Mouse (Mus musculus) kidney, embryonic 14.5 days (tissue): Measurements from ENCODE around the gene Utrn. TPM values are rescaled to one million over a fixed set of nuclear protein-coding genes. Genes with fewer than 3 reads are reported as not detected.
A peak's percentile ranks its signal among the peaks of the same experiment; 100 is the strongest.

Source experiments
- ATAC-seq: fragments of 200-750 bp; cut with Nextera tagmentation; 2 replicates; pipeline ENCODE4 v1.8.0; 2017; ENCODE audit warnings: moderate number of reproducible peaks, mild to moderate bottlenecking, moderate TSS enrichment, moderate library complexity; ENCODE audit not compliant: low FRiP score, low TSS enrichment
- H3K27ac ChIP-seq: fragments of 300-500 bp; sonication (generic); 2 replicates; pipeline ENCODE4 v1.5.1; 2014; ENCODE audit warnings: low read depth, mild to moderate bottlenecking, low read length, moderate library complexity, mixed read lengths
- H3K27me3 ChIP-seq: fragments of 300-500 bp; sonication (generic); 2 replicates; pipeline ENCODE4 v1.6.1; 2014; ENCODE audit warnings: mild to moderate bottlenecking, low read length; ENCODE audit not compliant: control insufficient read depth, insufficient read depth
- H3K36me3 ChIP-seq: fragments of 300-500 bp; sonication (generic); 2 replicates; pipeline ENCODE4 v1.6.1; 2014; ENCODE audit warnings: low read length, mixed read lengths; ENCODE audit not compliant: control insufficient read depth, insufficient read depth
- H3K4me1 ChIP-seq: fragments of 300-500 bp; sonication (generic); 2 replicates; pipeline ENCODE4 v1.6.1; 2014; ENCODE audit warnings: low read length, mixed read lengths; ENCODE audit not compliant: control insufficient read depth, insufficient read depth
- H3K4me2 ChIP-seq: fragments of 300-500 bp; sonication (generic); replicated peaks from 2 replicates; pipeline ENCODE4 v1.6.1; 2014; ENCODE audit warnings: low read depth, mild to moderate bottlenecking, low read length
- H3K4me3 ChIP-seq: fragments of 300-500 bp; sonication (generic); 2 replicates; pipeline ENCODE4 v1.5.1; 2014; ENCODE audit warnings: mild to moderate bottlenecking, low read length
- H3K9ac ChIP-seq: fragments of 300-500 bp; sonication (generic); 2 replicates; pipeline ENCODE4 v1.6.1; 2014; ENCODE audit warnings: low read depth, mild to moderate bottlenecking, low read length, moderate library complexity
- H3K9me3 ChIP-seq: fragments of 300-500 bp; sonication (generic); 2 replicates; pipeline ENCODE4 v1.6.1; 2016; ENCODE audit warnings: low read length; ENCODE audit not compliant: control insufficient read depth
- WGBS: fragments of 180-500 bp; shearing (Covaris S2); extraction: QIAGEN DNeasy Blood & Tissue Kit; methylation state at CpG from one replicate; pipeline ENCODE4 v1.1.7; 2014; 5-methylcytosine and 5-hydroxymethylcytosine counted together
- polyA plus RNA-seq: library from polyadenylated mRNA; unstranded; fragments of >200 nt; fragmentation: Nextera tagmentation; extraction: Ambion mirVana; gene quantifications from 2 replicates; pipeline ENCODE4 v1.2.1, GENCODE M21; 2014

Gene Utrn
- polyA plus RNA-seq, 1 experiment from 2014 or later, result 91.4 TPM

- Histone ChIP-seq H3K4me2 (no peak overlapping the region), H3K36me3 (no peaks in the 10 kb centered on the region), H3K4me1 (no peaks in the 10 kb centered on the region), H3K9me3 (no peaks in the 10 kb centered on the region), H3K9ac (no peak overlapping the region), H3K27ac (no peak overlapping the region), H3K4me3 (no peak overlapping the region), H3K27me3 (no peaks in the 10 kb centered on the region)
- ATAC-seq, result no peak
- 95% methylated on average over 6 of the region's 6 CpGs for WGBS
Observed at GRCm38 (mm10) chr10:12817409-12817808, 51.8 kb downstream of the Utrn start.

DNA sequence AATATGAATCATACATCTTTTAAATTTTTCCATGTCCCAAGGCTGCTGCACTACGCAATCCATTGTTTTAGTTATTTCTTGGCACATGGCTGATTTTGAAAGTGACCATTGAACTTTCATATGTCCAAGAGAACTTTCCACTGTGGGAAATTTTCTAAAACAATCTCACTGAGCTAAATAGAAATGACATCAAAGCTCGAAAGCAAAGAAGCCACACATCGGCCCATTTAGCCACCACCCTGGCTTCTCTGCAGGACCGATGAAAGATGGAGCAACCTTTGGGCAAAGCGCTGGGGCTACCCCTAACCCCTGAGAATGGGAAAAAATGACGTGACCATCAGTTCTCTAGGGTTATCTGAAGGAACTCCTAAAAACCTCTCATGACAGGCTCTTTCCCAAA lies 52.6 kb downstream of the Utrn start:
- no peak for ATAC-seq
- Histone ChIP-seq H3K27me3 (no peaks in the 10 kb centered on the region), H3K4me2 (no peak overlapping the region), H3K27ac (no peak overlapping the region), H3K36me3 (no peaks in the 10 kb centered on the region), H3K4me1 (no peaks in the 10 kb centered on the region), H3K9me3 (no peaks in the 10 kb centered on the region), H3K4me3 (no peak overlapping the region), H3K9ac (no peak overlapping the region)
- WGBS, result 91% methylated on average over 6 of the region's 6 CpGs

DNA sequence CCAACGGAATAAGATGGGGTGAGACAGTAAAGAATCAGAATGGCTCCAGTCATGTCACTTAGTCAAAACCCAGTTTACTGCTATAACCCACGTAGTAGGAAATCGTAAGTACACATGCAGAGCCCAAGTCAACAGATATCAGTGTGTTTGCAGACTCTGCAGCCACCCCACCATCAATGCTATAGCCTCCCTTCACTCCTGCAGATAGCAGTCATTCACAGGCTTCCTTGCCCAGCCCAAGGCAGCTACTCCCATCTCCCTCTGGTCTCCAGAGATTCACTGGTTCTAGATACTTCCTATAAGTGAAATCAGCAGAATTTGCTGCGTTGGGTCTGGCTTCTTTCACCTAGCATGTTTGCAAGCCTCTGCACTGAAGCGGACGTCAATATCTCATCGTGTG lies 54.8 kb downstream of the Utrn start:
- H3K27me3 ChIP-seq, result no peaks in the 10 kb centered on the region
- peaks cover 3% of the 10 kb centered on the region; the same call in 1 of the 2 replicates for H3K4me1 ChIP-seq
- H3K4me3 ChIP-seq, result no peak overlapping the region
- no peaks in the 10 kb centered on the region for H3K36me3 ChIP-seq
- no peak overlapping the region for H3K27ac ChIP-seq
- no peaks in the 10 kb centered on the region for H3K9me3 ChIP-seq
- H3K9ac ChIP-seq, result no peak overlapping the region
- no peak for ATAC-seq
- 89% methylated on average over 7 of the region's 7 CpGs for WGBS
- no peak overlapping the region for H3K4me2 ChIP-seq

DNA sequence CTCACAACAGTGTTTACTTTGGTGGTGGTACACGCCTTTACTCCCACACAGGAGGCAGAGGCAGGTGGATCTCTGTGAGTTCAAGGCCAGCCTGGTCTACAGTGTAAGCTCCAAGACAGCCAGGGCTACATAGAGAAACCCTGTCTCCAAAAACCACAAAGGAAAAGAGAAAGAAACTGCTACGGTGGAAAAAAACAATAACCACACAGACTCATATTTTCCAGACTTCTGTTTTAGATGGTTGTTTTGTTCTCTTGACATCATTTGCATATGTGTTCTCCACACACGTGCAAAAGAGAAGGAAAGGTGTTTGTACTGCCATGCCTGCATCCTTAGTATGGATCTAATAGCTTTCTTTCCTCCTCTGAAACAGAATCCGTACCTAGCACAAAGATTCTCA lies 55.3 kb downstream of the Utrn start:
- 80% methylated on average over 4 of the region's 4 CpGs for WGBS
- H3K9ac ChIP-seq, result no peak overlapping the region
- no peak overlapping the region for H3K4me3 ChIP-seq
- no peaks in the 10 kb centered on the region for H3K27me3 ChIP-seq
- H3K27ac ChIP-seq, result no peak overlapping the region
- peaks cover 7% of the 10 kb centered on the region for H3K4me1 ChIP-seq
- H3K4me2 ChIP-seq, result no peak overlapping the region
- no peaks in the 10 kb centered on the region for H3K9me3 ChIP-seq
- H3K36me3 ChIP-seq, result no peaks in the 10 kb centered on the region
- ATAC-seq, result no peak

DNA sequence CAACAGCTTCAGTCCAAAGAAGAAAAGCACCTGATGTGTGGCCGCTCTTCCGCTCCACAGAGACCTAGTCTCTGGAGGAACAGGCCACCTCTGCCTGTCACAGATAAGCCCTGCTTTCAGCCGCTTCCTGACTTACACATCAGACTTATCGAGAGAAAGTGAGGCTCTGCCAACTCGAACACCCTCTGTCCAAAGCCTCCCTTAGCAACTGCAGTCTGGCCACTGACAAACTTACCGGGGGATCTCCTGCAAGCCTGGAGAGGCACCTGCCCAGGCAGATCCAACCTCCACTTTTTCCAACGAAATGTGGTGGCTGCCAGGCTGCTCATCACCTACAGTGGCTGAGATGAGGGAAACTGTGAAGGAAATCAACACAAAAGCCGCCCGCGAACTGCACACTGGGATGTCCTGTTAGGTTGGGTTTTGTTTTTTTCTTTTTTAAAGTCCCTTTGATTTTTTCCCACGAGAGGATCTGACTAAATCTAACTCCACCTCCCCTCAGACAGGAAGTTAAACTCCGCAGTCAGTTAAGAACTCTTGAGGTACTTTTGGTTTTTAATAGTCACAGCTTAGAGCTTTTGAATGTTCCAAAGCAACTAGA lies 55.9 kb downstream of the Utrn start:
- Histone ChIP-seq H3K9ac (no peak overlapping the region), H3K4me2 (no peak overlapping the region), H3K4me3 (no peak overlapping the region; the same call in 1 of the 2 replicates), H3K27ac (peak overlapping the region; percentile 11; the same call in 1 of the 2 replicates), H3K4me1 (peaks cover 12% of the 10 kb centered on the region), H3K36me3 (no peaks in the 10 kb centered on the region), H3K9me3 (no peaks in the 10 kb centered on the region), H3K27me3 (no peaks in the 10 kb centered on the region)
- no peak for ATAC-seq
- 70% methylated on average over 12 of the region's 12 CpGs for WGBS

GRCm38 (mm10) chr10:12812680-12813079 lies 56.5 kb downstream of the Utrn start:
- Histone ChIP-seq H3K9me3 (no peaks in the 10 kb centered on the region), H3K36me3 (no peaks in the 10 kb centered on the region), H3K27me3 (no peaks in the 10 kb centered on the region), H3K4me2 (no peak overlapping the region; the same call in 1 of the 2 replicates), H3K9ac (no peak overlapping the region), H3K4me3 (no peak overlapping the region), H3K4me1 (peaks cover 14% of the 10 kb centered on the region), H3K27ac (no peak overlapping the region)
- no peak for ATAC-seq
- WGBS, result 62% methylated on average over 5 of the region's 5 CpGs

DNA sequence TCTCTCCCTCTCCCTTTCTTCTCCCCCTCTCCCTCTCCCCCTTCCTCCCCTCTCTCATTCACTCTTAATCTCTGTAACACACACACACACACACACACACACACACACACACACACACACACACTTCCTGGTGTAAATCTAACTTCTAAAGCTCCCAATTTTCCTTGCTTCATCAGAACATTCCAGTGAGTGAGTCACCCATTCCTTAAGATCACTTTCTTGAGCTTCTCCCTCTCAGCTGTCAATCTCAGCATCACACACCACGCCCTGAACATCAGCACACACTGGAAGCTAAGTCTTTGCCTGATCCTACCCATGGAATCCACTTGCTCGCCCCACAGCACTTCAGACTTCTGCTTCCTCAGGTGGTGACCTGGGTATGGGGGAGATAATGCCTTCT lies 58.3 kb downstream of the Utrn start:
- no peaks in the 10 kb centered on the region for H3K9me3 ChIP-seq

GRCm38 (mm10) chr10:12809702-12810101 lies 59.5 kb downstream of the Utrn start:
- Histone ChIP-seq H3K27me3 (no peaks in the 10 kb centered on the region), H3K36me3 (no peaks in the 10 kb centered on the region), H3K4me2 (no peak overlapping the region), H3K4me1 (peaks cover 20% of the 10 kb centered on the region), H3K9ac (no peak overlapping the region), H3K27ac (peak overlapping the region; percentile 43; the same call in 1 of the 2 replicates), H3K4me3 (no peak overlapping the region), H3K9me3 (no peaks in the 10 kb centered on the region)
- peak; percentile 82 for ATAC-seq
- 8% methylated on average over 3 of the region's 3 CpGs for WGBS

More for the DNA sequence above, 58.3 kb downstream of the Utrn start:
- H3K27ac ChIP-seq, result no peak overlapping the region
- H3K4me2 ChIP-seq, result no peak overlapping the region
- H3K36me3 ChIP-seq, result no peaks in the 10 kb centered on the region
- WGBS, result 72% methylated on average over 2 of the region's 2 CpGs
- H3K4me3 ChIP-seq, result no peak overlapping the region
- H3K4me1 ChIP-seq, result peaks cover 20% of the 10 kb centered on the region
- no peak overlapping the region for H3K9ac ChIP-seq
- no peaks in the 10 kb centered on the region for H3K27me3 ChIP-seq
- no peak for ATAC-seq

DNA sequence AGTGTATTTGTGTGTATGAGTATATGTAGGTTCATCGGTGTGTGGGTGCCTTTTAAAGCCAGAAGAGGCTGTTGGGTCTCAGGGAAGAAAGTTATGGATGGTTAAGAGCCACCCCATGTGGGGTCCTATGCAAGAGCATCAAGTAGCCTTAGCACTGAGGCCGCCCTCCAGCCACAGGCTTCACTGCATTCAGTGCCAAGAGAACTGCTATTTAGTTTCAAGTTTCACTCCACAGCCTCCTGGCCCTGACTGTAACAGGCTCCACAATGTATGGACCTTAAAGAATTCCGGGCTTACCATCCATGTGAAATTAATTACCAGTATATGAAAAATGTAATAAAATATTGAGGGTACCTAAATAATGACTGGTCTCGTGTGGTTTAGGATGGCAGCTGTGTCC lies 60.7 kb downstream of the Utrn start:
- 52% methylated on average over 4 of the region's 4 CpGs for WGBS
- Histone ChIP-seq H3K36me3 (no peaks in the 10 kb centered on the region), H3K27me3 (no peaks in the 10 kb centered on the region), H3K9me3 (no peaks in the 10 kb centered on the region), H3K4me2 (no peak overlapping the region), H3K27ac (peak overlapping the region; percentile 43; the same call in 1 of the 2 replicates), H3K4me3 (no peak overlapping the region), H3K9ac (no peak overlapping the region), H3K4me1 (peaks cover 20% of the 10 kb centered on the region)
- peak; percentile 40; the same call in 1 of the 2 replicates for ATAC-seq
